Mouse (Mus musculus) limb, embryonic 13.5 days (tissue): ENCODE data around the gene Glp1r. TPM values are rescaled to one million over a fixed set of nuclear protein-coding genes. Genes with fewer than 3 reads are reported as not detected.

ENCODE experiments used
- ATAC-seq: fragments of 200-750 bp; cut with Nextera tagmentation; 2 replicates; pipeline ENCODE4 v1.8.0; 2017; ENCODE audit warnings: low read depth, moderate number of reproducible peaks, moderate TSS enrichment; ENCODE audit not compliant: low FRiP score
- H3K27ac ChIP-seq: fragments of 300-500 bp; sonication (generic); 2 replicates; pipeline ENCODE4 v1.5.1; 2015; ENCODE audit warnings: inconsistent platforms, mild to moderate bottlenecking, moderate library complexity
- H3K27me3 ChIP-seq: fragments of 300-500 bp; sonication (generic); 2 replicates; pipeline ENCODE4 v1.6.1; 2015; ENCODE audit warnings: mild to moderate bottlenecking, inconsistent platforms
- H3K36me3 ChIP-seq: fragments of 300-500 bp; sonication (generic); 2 replicates; pipeline ENCODE4 v1.6.1; 2015; ENCODE audit warnings: inconsistent platforms, mild to moderate bottlenecking, moderate library complexity
- H3K4me1 ChIP-seq: fragments of 300-500 bp; sonication (generic); 2 replicates; pipeline ENCODE4 v1.6.1; 2015; ENCODE audit warnings: inconsistent platforms
- H3K4me2 ChIP-seq: fragments of 300-500 bp; sonication (generic); replicated peaks from 2 replicates; pipeline ENCODE4 v1.6.1; 2015; ENCODE audit warnings: inconsistent platforms, mild to moderate bottlenecking, moderate library complexity
- H3K4me3 ChIP-seq: fragments of 300-500 bp; sonication (generic); 2 replicates; pipeline ENCODE4 v1.5.1; 2015; ENCODE audit warnings: moderate library complexity, mild to moderate bottlenecking, inconsistent platforms
- H3K9ac ChIP-seq: fragments of 300-500 bp; sonication (generic); 2 replicates; pipeline ENCODE4 v1.6.1; 2015; ENCODE audit warnings: mild to moderate bottlenecking, inconsistent platforms
- H3K9me3 ChIP-seq: fragments of 300-500 bp; sonication (generic); 2 replicates; pipeline ENCODE4 v1.6.1; 2016; ENCODE audit warnings: inconsistent platforms
- WGBS: fragments of 180-500 bp; shearing (Covaris S2); methylation state at CpG from one replicate; pipeline ENCODE4 v1.1.7; 2015; 5-methylcytosine and 5-hydroxymethylcytosine counted together
- microRNA-seq: library from miRNA; unstranded; fragments of <30 nt; microRNA quantifications from one replicate; pipeline ENCODE4, GENCODE M21; 2016
- polyA plus RNA-seq: library from polyadenylated mRNA; unstranded; fragments of >200 nt; fragmentation: Nextera tagmentation; extraction: Ambion mirVana; gene quantifications from 2 replicates; pipeline ENCODE4 v1.2.1, GENCODE M21; 2015

The Glp1r gene
- polyA plus RNA-seq, 1 experiment from 2014 or later: not detected

DNA sequence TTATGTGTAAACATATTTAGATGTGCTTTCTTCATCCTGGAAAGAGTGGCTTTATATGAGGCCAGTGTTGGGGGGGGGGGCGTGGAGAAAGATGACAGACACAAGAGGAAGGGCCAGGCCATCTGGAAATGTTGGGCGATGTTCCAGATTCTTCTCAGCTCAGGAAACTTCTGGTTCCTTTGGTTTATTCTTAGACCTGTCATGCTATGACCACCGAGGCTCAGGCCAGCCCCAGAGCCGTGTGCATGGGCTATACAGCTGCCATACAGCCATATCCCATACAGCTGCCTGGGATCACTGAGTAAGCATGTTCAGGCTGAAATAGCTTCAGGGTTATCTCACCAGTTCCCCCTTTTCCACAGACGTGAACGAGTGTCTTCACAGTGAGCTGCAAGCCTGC, 71.7 kb downstream of the Glp1r start:
- Histone ChIP-seq H3K36me3 (no peaks in the 10 kb centered on the region), H3K27me3 (no peaks in the 10 kb centered on the region), H3K4me3 (no peak overlapping the region), H3K4me2 (no peak overlapping the region), H3K4me1 (peaks cover 15% of the 10 kb centered on the region), H3K9me3 (no peaks in the 10 kb centered on the region), H3K9ac (no peak overlapping the region), H3K27ac (no peak overlapping the region)
- 69% methylated on average over 6 of the region's 6 CpGs for WGBS
- peak; percentile 54; the same call in 1 of the 2 replicates for ATAC-seq

- WGBS: 59% methylated on average over 2 of the region's 2 CpGs
- Histone ChIP-seq H3K4me1 (peaks cover 8% of the 10 kb centered on the region), H3K4me2 (no peak overlapping the region), H3K36me3 (no peaks in the 10 kb centered on the region), H3K27ac (no peak overlapping the region), H3K4me3 (no peak overlapping the region), H3K9ac (no peak overlapping the region), H3K9me3 (no peaks in the 10 kb centered on the region), H3K27me3 (no peaks in the 10 kb centered on the region)
- ATAC-seq: no peak
Observed at GRCm38 (mm10) chr17:30977290-30977689, 75.7 kb downstream of the Glp1r start.

DNA sequence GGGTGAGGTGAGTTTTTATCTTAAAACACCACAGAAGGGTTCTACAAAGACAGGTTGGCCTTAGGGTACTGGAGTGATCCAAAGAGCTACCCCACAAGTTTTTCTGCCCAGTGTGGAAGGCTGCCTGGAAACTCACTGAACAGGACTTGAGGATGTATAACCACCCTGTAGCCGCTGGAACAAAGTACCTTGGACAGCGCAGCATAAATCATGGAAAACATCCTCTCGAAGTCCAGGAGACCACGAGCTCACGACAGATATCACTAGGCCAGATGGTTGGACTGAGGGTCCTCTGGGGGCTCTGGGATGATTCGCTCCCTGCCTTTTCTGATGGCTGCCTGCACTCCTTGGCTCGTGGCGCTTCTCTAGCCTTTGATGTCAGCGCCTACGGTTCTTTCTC, 76.9 kb downstream of the Glp1r start:
- ATAC-seq: no peak
- H3K27me3 ChIP-seq: no peaks in the 10 kb centered on the region
- no peaks in the 10 kb centered on the region for H3K36me3 ChIP-seq
- H3K4me3 ChIP-seq: no peak overlapping the region
- peaks cover 8% of the 10 kb centered on the region for H3K4me1 ChIP-seq
- no peak overlapping the region for H3K4me2 ChIP-seq
- H3K9ac ChIP-seq: no peak overlapping the region
- 66% methylated on average over 10 of the region's 10 CpGs for WGBS
- H3K27ac ChIP-seq: no peak overlapping the region
- H3K9me3 ChIP-seq: no peaks in the 10 kb centered on the region

DNA sequence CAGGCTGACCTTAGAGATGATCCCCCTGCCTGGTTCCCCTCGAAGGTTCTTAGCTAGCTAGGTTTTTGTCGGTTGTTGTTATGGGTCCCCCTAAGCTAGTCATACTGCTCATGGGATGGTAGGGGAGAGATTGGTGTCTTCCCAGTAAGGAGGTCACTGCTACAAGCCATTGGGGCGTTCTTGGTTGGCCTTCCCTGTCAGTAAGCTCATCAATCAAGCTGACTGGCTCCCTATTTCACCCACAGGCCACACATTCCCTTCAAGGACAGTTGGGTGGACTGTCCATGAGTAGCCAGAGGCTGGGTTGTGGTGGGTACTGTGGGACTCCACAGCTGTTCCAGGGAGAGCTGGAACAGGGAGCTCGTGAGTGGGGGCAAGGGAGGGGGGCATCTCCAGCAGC, 81.9 kb downstream of the Glp1r start:
- Histone ChIP-seq H3K9me3 (no peaks in the 10 kb centered on the region), H3K36me3 (no peaks in the 10 kb centered on the region), H3K27me3 (no peaks in the 10 kb centered on the region), H3K4me2 (no peak overlapping the region), H3K4me1 (no peaks in the 10 kb centered on the region), H3K27ac (no peak overlapping the region), H3K9ac (no peak overlapping the region), H3K4me3 (no peak overlapping the region)
- no peak for ATAC-seq
- 71% methylated on average over 4 of the region's 4 CpGs for WGBS

DNA sequence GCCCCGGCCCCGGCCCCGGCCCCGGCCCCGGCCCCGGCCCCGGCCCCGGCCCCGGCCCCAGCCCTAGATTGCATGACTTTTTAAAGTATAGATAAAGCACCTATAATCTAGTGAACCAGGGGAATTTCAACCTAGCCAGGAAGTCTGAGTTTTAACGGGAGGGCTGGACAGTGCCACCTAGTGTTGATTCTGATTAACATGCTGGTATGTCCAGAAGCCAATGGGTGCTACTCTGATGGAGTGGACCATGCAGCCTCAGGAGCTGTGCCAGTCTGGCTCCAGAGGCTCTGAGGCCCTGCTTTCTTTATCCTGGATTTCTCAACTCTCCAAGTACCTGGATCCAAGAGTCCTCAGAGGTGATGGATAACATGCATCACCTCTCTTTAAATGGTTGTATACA, 88.6 kb downstream of the Glp1r start:
- Histone ChIP-seq H3K9ac (no peak overlapping the region), H3K4me2 (no peak overlapping the region), H3K27ac (no peak overlapping the region), H3K9me3 (no peaks in the 10 kb centered on the region), H3K4me3 (no peak overlapping the region), H3K36me3 (no peaks in the 10 kb centered on the region), H3K27me3 (no peaks in the 10 kb centered on the region), H3K4me1 (no peaks in the 10 kb centered on the region)
- WGBS: 65% methylated on average over 10 of the region's 10 CpGs
- no peak for ATAC-seq

Small RNA genes lying within 50 kb of the gene (microRNA-seq; reads per million reads assigned to microRNA genes)
- gene Gm24026: not detected

Other genes starting within 250 kb of the Glp1r start
- gene Umodl1, start 52.8 kb downstream of the Glp1r start, polyA plus RNA-seq: not detected in 2 replicates
- gene Abcg1, start 155.9 kb downstream of the Glp1r start, polyA plus RNA-seq: 9.0 and 9.2 TPM in 2 replicates
- 0.59 TPM in 1 of 2 replicates, not detected in the other for gene Tff3, start 227.8 kb downstream of the Glp1r start, polyA plus RNA-seq
- not detected in 2 replicates for gene Tff2, start 242.5 kb downstream of the Glp1r start, polyA plus RNA-seq